Mouse (Mus musculus): ENCODE measurements around the gene Hist4h4.

DNA sequence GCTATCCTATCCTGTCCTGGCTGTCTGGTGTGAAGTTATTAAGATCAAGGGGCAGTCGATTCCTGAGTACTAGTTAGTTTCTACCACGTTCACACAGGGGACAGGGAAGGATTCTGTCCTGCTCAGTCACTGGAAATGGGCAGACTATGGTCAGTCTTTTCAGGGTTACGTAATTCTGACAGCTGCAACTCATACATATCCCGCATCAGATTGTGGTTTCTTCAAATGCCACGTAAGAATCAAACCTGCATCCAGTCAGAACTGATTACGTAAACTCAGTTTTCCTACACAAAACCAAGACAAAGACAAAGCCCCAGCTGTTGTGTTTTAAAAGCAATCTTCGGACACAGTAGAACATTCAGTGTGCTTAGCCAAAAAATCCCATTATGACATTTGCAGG lies 11.2 kb upstream of the Hist4h4 start:
- TF ChIP-seq POLR2A (IDR thresholded peaks at IDR 0.05; ENCODE audit: low read depth, low read length): no peak
- no peak for TF ChIP-seq CTCF (IDR thresholded peaks at IDR 0.05; ENCODE audit: extremely low read depth, insufficient read depth, insufficient read length, insufficient replicate concordance)
